Mouse (Mus musculus) frontal cortex, postnatal 10 days (tissue): ENCODE results near the gene Klhl21.
A peak's percentile ranks its signal among the peaks of the same experiment; 100 is the strongest.

Experiments used
- DNase-seq, 2 experiments: peaks; one replicate each; pipeline ENCODE4 v3.0.0; 2022; ENCODE audit warnings: low spot score in 2 of 2, mixed read lengths in 1 of 2

Klhl21 gene

GRCm38 (mm10) chr4:151995371-151996172 is 13.0 kb upstream of the Klhl21 start:
- DNase-seq: peak in 1 of 2 experiments; percentile 68

- peak; percentile 99 for DNase-seq
Measured at GRCm38 (mm10) chr4:151996173-151996950, 12.2 kb upstream of the Klhl21 start, which contains the start of gene Phf13. Gene Phf13, minus strand, starts transcription at chr4:151996258.

- no peak for DNase-seq
Measured at GRCm38 (mm10) chr4:151996951-151997222, 11.7 kb upstream of the Klhl21 start.

- DNase-seq: no peak
Measured at GRCm38 (mm10) chr4:151997701-151998100, 10.9 kb upstream of the Klhl21 start.

GRCm38 (mm10) chr4:151999481-151999880 is 9.1 kb upstream of the Klhl21 start:
- no peak for DNase-seq

GRCm38 (mm10) chr4:152000906-152001305 is 7.7 kb upstream of the Klhl21 start:
- DNase-seq: no peak

GRCm38 (mm10) chr4:152001335-152001734 is 7.3 kb upstream of the Klhl21 start:
- no peak for DNase-seq

- DNase-seq: no peak
Measured at GRCm38 (mm10) chr4:152002063-152002462, 6.5 kb upstream of the Klhl21 start.

- no peak for DNase-seq
Measured at GRCm38 (mm10) chr4:152006137-152006536, 2.5 kb upstream of the Klhl21 start.

- no peak for DNase-seq
Measured at GRCm38 (mm10) chr4:152006812-152007211, 1.8 kb upstream of the Klhl21 start.

- no peak for DNase-seq
Measured at GRCm38 (mm10) chr4:152007481-152008147, 989 bp upstream of the Klhl21 start.

GRCm38 (mm10) chr4:152008148-152008500 is 479 bp upstream of the Klhl21 start:
- DNase-seq: no peak

- peak in 1 of 2 experiments; percentile 68 for DNase-seq
Measured at GRCm38 (mm10) chr4:152009076-152010051, 761 bp downstream of the Klhl21 start.

- no peak for DNase-seq
Measured at GRCm38 (mm10) chr4:152010091-152010706, 1.6 kb downstream of the Klhl21 start.

GRCm38 (mm10) chr4:152010707-152011134 is 2.1 kb downstream of the Klhl21 start:
- no peak for DNase-seq

GRCm38 (mm10) chr4:152011171-152011760 is 2.7 kb downstream of the Klhl21 start:
- DNase-seq: no peak

GRCm38 (mm10) chr4:152012109-152012508 is 3.5 kb downstream of the Klhl21 start:
- no peak for DNase-seq

GRCm38 (mm10) chr4:152013036-152013813 is 4.6 kb downstream of the Klhl21 start:
- DNase-seq: no peak

- DNase-seq: no peak
Measured at GRCm38 (mm10) chr4:152019073-152019472, 10.5 kb downstream of the Klhl21 start.

GRCm38 (mm10) chr4:152020024-152020423 is 11.4 kb downstream of the Klhl21 start:
- no peak for DNase-seq
